Comparison of ENCODE assay signal across 8 mouse cellular contexts in genomic region chr15:31530659-31531445, GRCm38 (mm10). TPM values are rescaled to one million over a fixed set of nuclear protein-coding genes. Genes with fewer than 3 reads are reported as not detected.
DNase-seq lines count a peak whose midpoint lies in the region; ATAC-seq lines count a peak whose summit lies in the region.

Gene March6, minus strand, starts transcription at chr15:31531053.

- H3K9ac ChIP-seq in midbrain, embryonic 11.5 days (ENCODE audit: low read length) = peak within 1 kb of the TSS; percentile 92

- H3K4me3 ChIP-seq in embryonic facial prominence, embryonic 10.5 days = peak within 1 kb of the TSS; percentile 84
- H3K4me3 ChIP-seq in midbrain, embryonic 11.5 days (ENCODE audit: low read depth, low read length) = peak within 1 kb of the TSS; percentile 90

- peaks cover 18% of the 10 kb centered on the region for H3K36me3 ChIP-seq in embryonic facial prominence, embryonic 10.5 days (replicated peaks)
- H3K36me3 ChIP-seq in midbrain, embryonic 11.5 days (ENCODE audit: control insufficient read depth, insufficient read depth, low read length) = no peaks in the 10 kb centered on the region

- under 1% methylated on average over 120 of the region's 132 CpGs for WGBS in embryonic facial prominence, embryonic 10.5 days
- WGBS in midbrain, embryonic 11.5 days = under 1% methylated on average over 89 of the region's 132 CpGs

- DNase-seq in adrenal gland, postnatal 14 days = peak; percentile 95
- DNase-seq in embryonic facial prominence, embryonic 10.5 days (ENCODE audit: low spot score) = peak; percentile 95
- DNase-seq in kidney, adult 11 months = peak; percentile 83
- DNase-seq in left cerebral cortex, postnatal 4 days = peak; percentile 96
- peak; percentile 99 for DNase-seq in midbrain, embryonic 11.5 days (ENCODE audit: low spot score, missing footprints)
- DNase-seq in right cerebral cortex, postnatal 4 days = peak; percentile 93
- peak; percentile 88 for DNase-seq in yolk sac, embryonic 10.5 days (ENCODE audit: low spot score)

- H3K9me3 ChIP-seq in embryonic facial prominence, embryonic 10.5 days = no peaks in the 10 kb centered on the region
- H3K9me3 ChIP-seq in midbrain, embryonic 11.5 days (ENCODE audit: control insufficient read depth, low read length) = no peaks in the 10 kb centered on the region

- peak within 1 kb of the TSS; percentile 97 for H3K27ac ChIP-seq in embryonic facial prominence, embryonic 10.5 days (replicated peaks)
- peak within 1 kb of the TSS; percentile 97 for H3K27ac ChIP-seq in midbrain, embryonic 11.5 days (ENCODE audit: low read depth, low read length)

- no peaks in the 10 kb centered on the region for H3K27me3 ChIP-seq in embryonic facial prominence, embryonic 10.5 days (replicated peaks; ENCODE audit: low read depth, poor library complexity, severe bottlenecking)
- H3K27me3 ChIP-seq in midbrain, embryonic 11.5 days (ENCODE audit: control insufficient read depth, insufficient read depth, low read length) = no peaks in the 10 kb centered on the region

- peak within 1 kb of the TSS; percentile 66 for H3K4me2 ChIP-seq in midbrain, embryonic 11.5 days

- H3K4me1 ChIP-seq in embryonic facial prominence, embryonic 10.5 days = peaks cover 29% of the 10 kb centered on the region
- H3K4me1 ChIP-seq in midbrain, embryonic 11.5 days (ENCODE audit: control insufficient read depth, insufficient read depth, low read length) = peaks cover 12% of the 10 kb centered on the region

- intact Hi-C loops in left cerebral cortex, postnatal 4 days (cut with DNase I) = loop anchor here (10.0 kb wide), 1 partner anchor 54 kb away; no protein-coding TSS in a partner anchor

- peak; percentile 60 for ATAC-seq in granulocyte monocyte progenitor cell, adult 5-6 weeks (replicated peaks; ENCODE audit: poor library complexity, severe bottlenecking)
- ATAC-seq in midbrain, embryonic 11.5 days (ENCODE audit: low FRiP score) = peak; percentile 93

RNA-seq across cellular contexts. Expression of gene March6, which starts in this region (rescaled TPM):
- 105 TPM in 2 replicates for total RNA-seq in adrenal gland, postnatal 14 days (2021)
- 38.9 and 39.8 TPM in 2 replicates for polyA plus RNA-seq in embryonic facial prominence, embryonic 10.5 days (2016; fragmentation: Nextera tagmentation; extraction: Ambion mirVana)
- 27.1 and 34.2 TPM in 2 replicates for total RNA-seq in granulocyte monocyte progenitor cell, adult 5-6 weeks (2014; fragmentation: Nextera tagmentation)
- 26.4 and 30.3 TPM in 2 replicates for total RNA-seq in granulocyte monocyte progenitor cell, adult 5-6 weeks (2017)
- total RNA-seq in left cerebral cortex, postnatal 4 days (2021) = 100 to 1,000 TPM; 200 to 210 TPM
- polyA plus RNA-seq in midbrain, embryonic 11.5 days (2014; fragmentation: Nextera tagmentation; extraction: Ambion mirVana) = 53.9 and 55.9 TPM in 2 replicates

Comparison
In these comparisons a context has a peak if more than half of its experiments do, and no peak if none do; other contexts are left out.
1. Peak in every context shown above with its lines: DNase-seq, ATAC-seq, H3K4me3 ChIP-seq and H3K27ac ChIP-seq.